Mouse (Mus musculus) MN1 (cell line): ENCODE data around the gene Skint3.
"Not testable (repeated sequence)": the region's sequence is repeated elsewhere in the genome, so short reads cannot be mapped to it uniquely, and the experiment has no call there.

Source experiments
- DNase-seq: peaks from one replicate; pipeline ENCODE4 v3.0.0-alpha.2; 2016; ENCODE audit warnings: low spot score

Skint3 gene

DNA sequence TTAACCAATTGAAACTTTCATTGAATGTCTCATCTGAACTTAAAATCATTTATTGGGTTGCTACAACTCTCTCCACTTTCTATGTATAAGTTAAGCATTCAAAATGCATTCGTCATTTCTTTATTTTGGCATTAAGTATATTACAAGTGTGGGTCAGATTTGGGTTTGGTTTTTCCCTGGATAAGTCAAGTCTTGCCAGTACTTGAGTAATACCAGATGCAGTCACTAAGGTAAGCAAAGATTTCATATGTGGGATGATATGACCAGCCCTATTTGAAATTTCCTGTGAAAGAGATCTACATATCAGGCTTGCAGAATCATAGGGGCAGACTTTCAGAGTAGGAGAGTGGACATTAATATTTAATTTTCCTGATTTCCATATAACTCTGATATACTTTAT is at the start of gene Skint3:
Gene Skint3, plus strand, starts transcription at position 301 of the 400 bp plus-strand sequence.
- DNase-seq: no peak

DNA sequence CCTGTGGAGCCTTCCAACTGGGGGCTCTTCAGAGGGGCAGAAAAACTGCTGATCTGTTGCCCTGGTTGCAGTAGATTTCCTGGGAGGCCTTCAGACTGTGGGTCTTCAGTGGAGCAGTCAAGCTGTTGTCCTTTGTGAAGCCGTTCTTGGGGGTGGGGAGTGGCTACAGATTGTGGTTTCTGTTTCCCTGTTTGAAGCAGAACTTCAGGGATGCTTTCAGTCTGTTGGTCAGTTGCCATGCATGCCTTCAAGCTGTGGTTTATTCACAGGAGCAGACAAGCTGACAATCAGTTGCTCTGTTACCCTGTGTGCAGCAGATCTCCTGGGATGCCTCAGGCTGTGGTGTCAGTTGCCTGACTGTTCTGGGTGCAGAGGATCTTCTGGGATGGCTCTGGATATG is 11.4 kb downstream of the Skint3 start:
- DNase-seq: no peak

DNA sequence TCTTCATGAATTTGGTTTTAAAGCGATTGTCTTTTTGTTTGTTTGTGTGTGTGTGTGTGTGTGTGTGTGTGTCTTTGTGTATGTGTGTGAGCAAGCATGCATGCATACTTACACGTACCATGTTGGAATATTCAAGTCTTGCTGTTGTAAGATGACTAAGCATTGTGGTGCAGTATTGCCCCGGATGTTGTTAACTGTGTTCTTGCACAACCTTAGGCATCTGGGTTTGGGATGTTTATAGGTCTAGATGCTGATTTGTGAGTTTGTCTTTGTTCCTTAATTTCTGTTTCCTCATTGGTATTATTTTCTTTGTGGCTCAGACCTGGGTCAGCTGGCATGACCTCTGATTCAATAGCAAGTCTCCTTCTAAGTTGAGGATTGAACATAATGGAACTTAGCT is 11.9 kb downstream of the Skint3 start:
- DNase-seq: no peak

DNA sequence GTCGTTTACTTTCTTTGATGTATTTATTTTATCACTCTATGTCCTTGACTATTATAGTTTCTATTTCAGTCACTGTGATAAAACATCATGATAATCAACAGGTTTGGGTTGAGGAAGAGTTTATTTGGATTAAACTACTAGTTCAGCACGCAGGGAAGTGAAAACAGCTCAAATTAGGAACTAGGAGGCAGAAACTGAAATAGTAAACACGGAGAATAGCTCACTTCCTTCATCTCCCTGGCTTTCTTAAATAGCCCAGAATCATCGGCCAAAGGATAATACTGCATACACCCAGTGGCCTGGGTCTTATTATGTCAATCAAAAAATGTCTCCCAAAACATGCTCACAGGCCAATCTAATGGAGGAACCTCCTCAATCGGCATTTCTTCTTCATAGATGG is 24.0 kb downstream of the Skint3 start:
- DNase-seq: no peak

DNA sequence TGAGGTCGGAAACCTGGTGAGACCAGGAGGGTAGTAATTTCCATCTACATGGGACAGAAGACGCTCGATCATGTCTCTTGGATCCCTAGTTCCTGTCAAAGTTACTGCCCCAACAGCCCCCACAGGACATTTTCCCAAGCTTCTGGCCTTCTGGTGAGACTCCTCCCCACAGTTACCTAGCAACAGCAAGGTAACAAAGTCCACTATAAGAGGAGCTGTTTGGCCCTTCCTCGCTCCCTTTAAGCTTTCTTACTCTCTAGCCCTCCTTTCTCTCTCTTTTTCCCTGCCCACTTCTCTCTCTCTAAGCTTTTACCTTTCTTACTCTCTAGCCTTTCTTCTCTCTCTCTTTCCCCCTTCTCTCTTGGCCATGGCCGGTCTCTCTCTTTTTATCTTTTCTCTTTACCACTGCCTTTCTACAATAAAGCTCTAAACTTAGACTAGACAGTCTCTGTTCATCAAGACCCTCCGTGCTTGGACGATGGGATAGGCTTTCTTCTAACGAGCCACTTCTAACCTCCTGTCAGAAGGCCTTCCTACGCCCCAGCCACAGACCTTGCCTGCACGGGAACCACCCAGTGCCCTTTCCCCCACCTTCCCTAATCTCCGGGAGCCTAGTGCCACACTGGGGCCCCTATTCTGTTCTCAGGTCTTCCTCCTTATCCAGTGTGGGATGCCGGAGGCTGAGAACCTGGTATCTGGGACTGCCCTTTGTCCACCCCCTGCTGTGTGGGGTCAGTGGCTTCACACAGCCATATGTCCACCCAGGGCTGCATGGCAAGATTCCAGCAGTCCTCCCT is 55.3 kb downstream of the Skint3 start:
- no peak for DNase-seq

DNA sequence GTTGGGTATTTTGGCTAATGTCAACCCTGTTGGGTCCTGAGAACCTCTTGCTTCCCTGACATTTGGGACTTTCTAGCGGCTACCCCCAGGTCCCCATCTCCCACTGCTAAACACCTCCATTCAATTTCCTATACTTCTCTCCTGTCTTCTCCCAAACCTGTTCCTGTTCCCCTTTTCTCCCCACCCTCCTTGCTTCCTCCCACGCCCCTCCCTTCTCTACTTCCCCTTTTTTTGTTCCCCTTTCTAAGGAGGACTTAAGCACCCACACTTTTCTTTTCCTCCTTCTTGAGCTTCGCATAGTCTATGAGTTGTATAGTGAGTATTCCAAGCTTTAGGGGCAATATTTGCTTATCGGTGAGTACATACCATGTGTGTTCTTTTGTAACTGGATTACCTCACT is 56.4 kb downstream of the Skint3 start:
- no peak for DNase-seq

DNA sequence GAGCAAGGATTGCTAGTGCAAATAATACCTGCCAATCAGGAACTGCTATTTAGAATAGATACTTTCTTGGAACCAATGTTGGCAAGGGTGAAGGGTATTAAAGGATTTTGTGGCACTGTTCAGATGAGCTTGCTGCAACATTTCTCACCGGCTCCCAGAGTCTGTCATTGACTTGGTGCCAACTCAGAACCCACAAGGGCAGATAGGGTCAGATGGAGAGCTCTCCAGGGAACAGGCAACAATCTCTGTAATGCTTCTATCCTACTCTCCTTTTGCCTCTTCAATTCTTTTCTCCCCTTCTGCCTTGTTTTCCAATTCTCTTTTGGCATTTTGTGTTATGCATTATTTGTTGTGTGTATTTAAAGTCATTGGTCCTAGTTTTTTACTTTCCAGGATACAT is 70.3 kb downstream of the Skint3 start:
- no peak for DNase-seq

DNA sequence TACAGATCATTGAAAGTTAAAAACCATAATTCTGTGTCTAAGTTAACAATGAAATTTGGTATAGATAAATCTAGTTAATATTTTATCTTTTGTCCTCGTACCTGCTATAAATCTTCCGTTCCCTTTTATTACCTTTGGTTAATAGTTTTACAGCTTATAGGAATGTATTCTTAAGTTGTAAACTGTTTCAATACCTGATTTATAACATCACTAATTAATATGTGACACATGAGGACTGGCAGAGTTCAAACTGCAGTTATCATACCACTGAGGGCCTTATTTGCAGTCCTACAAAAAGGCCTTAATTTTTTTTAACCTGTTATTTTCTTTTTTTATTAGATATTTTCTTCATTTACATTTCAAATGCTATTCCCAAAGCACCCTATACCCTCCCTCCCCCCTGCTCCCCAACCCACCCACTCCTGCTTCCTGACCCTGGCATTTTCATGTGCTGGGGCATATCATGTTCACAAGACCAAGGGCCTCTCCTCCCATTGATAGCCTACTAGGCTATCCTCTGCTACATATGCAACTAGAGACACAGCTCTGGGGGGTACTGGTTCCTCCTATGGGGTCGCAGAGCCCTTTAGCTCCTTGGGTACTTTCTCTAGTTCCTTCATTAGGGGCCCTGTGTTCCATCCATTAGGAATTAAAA is 70.9 kb downstream of the Skint3 start:
- no peak for DNase-seq

DNA sequence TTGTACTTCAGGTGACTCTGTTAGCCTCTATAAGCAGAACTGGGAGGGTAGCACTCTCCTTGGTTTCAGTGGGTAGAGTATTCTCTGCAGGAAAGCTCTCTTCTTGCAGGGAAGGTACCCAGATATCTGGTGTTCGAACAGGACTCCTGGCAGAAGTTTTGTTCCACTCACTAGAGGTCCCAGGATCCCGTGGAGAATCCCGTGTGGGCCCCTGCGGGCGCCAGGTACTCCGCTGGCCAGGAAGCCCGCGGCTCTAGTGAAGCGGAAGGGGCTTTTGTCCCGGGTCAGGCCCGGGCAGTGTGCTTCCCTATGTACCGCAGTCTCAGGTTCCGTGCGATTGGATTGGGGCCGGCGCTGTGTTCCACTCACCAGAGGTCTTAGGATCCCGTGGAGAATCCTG is 117.1 kb downstream of the Skint3 start:
- DNase-seq: not testable (repeated sequence)
